Mouse (Mus musculus): ENCODE results near the gene Dnajb4. TPM values are rescaled to one million over a fixed set of nuclear protein-coding genes. Genes with fewer than 3 reads are reported as not detected.
"Not testable (repeated sequence)": the region's sequence is repeated elsewhere in the genome, so short reads cannot be mapped to it uniquely, and the experiment has no call there.

Gene Dnajb4
- polyA plus RNA-seq, 1 experiment from 2014 or later: 35.2 TPM

DNA sequence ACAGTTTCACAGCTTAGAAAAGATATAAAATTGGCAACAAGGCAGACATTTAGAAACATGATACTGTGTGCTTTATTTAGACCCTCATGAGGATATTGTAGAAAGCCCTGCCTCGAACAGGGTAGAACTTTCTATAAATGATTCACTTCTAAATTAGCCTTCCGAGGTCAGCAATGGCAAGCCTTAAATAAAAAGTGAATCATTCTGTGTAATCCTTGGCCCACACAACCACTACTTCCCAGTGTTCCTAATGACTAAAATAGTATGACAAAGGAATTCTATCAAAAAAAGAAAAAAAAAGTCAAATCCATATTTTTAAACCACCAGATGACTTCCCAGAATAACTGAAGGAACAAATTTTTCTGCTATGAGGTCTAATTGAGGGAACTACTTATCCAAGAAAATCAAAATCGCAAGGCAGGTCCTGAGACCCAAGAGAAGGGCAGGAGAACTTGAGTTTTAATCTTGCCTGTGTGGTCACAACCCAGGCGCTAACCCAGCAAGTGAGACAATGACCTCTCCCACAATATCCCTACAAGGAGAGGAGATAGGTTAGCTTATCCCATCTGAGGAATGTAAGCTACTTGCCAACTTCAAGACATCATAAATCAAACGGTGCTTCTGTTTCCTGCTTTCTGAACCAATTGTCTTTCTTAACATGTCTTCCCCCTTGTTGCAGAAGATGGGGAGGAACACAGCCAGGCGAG lies 67.0 kb downstream of the Dnajb4 start:
- ATAC-seq (ENCODE audit: low read depth): no peak

DNA sequence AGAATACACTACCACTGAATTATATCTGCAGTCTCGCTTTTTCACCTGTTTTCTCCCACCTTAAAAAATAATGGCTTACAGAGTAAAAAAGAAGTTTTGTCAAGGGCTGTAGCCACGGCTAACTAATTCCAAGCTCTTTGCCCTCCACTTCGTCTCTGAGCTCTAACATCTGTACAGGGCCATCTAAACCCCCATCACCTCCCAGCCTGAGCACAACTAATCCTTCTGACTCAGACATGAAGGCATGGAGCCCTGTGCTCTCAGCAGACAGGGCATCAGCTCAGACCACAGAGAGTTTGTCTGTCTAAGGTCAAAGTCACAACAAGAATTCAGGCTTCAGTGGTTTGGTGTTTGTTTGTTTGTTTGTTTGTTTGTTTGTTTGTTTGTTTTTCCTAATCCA lies 68.0 kb downstream of the Dnajb4 start:
- Histone ChIP-seq H3K27ac (no peak overlapping the region), H3K36me3 (no peaks in the 10 kb centered on the region), H3K27me3 (0 out of 2 replicates have a peak, but pooled peaks cover 4% of the 10 kb centered on the region), H3K4me1 (replicated peaks) (peaks cover 15% of the 10 kb centered on the region), H3K9ac (no peak overlapping the region), H3K4me3 (replicated peaks) (no peak overlapping the region), H3K9me3 (replicated peaks) (no peaks in the 10 kb centered on the region), H3K4me2 (no peak overlapping the region)
- DNase-seq (no peak), ATAC-seq (ENCODE audit: low read depth) (no peak)
- 73% methylated on average over 3 of the region's 3 CpGs for WGBS (ENCODE audit: insufficient replicate concordance)

More for the DNA sequence above, 67.0 kb downstream of the Dnajb4 start:
- no peak for DNase-seq
- no peak overlapping the region for H3K9ac ChIP-seq
- H3K36me3 ChIP-seq: no peaks in the 10 kb centered on the region
- peaks cover 19% of the 10 kb centered on the region for H3K4me1 ChIP-seq (replicated peaks)
- WGBS (ENCODE audit: insufficient replicate concordance): 45% methylated on average over 6 of the region's 6 CpGs
- 0 out of 2 replicates have a peak, but pooled peaks cover 4% of the 10 kb centered on the region for H3K27me3 ChIP-seq
- H3K9me3 ChIP-seq (replicated peaks): no peaks in the 10 kb centered on the region
- H3K4me3 ChIP-seq (replicated peaks): no peak overlapping the region
- no peak overlapping the region for H3K4me2 ChIP-seq
- no peak overlapping the region for H3K27ac ChIP-seq

DNA sequence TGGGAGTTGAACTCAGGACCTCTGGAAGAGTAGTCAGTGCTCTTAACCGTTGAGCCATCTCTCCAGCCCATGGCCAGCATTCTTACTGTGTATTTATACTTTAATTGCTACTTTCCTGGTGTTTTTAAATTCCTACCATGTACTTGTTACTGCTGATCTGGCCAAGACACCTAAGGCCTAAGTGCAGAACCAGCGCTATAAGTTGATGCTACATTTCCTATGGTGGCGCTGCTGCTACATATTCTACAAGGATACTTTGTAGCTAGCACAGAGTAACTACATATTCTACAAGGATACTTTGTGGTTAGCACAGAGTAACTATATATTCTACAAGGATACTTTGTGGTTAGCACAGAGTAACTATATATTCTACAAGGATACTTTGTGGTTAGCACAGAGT lies 70.8 kb downstream of the Dnajb4 start:
- 76% methylated on average over 3 of the region's 3 CpGs for WGBS (ENCODE audit: insufficient replicate concordance)
- not testable (repeated sequence) for H3K27me3 ChIP-seq; DNase-seq; H3K27ac ChIP-seq; H3K36me3 ChIP-seq; H3K4me3 ChIP-seq (replicated peaks); H3K4me1 ChIP-seq (replicated peaks); H3K4me2 ChIP-seq; H3K9me3 ChIP-seq (replicated peaks); H3K9ac ChIP-seq; ATAC-seq (ENCODE audit: low read depth)

DNA sequence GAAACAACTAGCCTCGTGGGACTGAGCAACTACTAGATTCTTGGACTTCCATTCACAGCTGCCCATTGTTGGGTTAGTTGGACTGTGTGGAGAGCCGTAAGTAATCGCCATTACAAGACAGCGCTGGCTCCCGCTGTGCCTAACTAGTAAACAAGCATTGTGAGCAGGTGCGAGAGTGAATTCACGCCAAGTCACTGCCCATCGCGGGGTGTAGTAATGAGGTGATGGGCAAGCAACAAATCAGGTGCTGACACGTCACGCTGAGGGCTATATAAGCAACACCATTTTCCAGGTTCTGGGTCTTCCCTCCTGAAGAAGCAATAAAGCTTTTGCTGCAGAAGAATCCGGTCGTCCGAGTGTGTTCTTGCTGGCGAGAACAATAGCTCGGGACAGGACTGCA lies 74.0 kb downstream of the Dnajb4 start:
- not testable (repeated sequence) for H3K27me3 ChIP-seq; DNase-seq; H3K27ac ChIP-seq; ATAC-seq (ENCODE audit: low read depth); H3K4me1 ChIP-seq (replicated peaks); H3K4me2 ChIP-seq; H3K36me3 ChIP-seq; H3K4me3 ChIP-seq (replicated peaks); H3K9ac ChIP-seq; H3K9me3 ChIP-seq (replicated peaks)
- 83% methylated on average over 16 of the region's 16 CpGs for WGBS (ENCODE audit: insufficient replicate concordance)

DNA sequence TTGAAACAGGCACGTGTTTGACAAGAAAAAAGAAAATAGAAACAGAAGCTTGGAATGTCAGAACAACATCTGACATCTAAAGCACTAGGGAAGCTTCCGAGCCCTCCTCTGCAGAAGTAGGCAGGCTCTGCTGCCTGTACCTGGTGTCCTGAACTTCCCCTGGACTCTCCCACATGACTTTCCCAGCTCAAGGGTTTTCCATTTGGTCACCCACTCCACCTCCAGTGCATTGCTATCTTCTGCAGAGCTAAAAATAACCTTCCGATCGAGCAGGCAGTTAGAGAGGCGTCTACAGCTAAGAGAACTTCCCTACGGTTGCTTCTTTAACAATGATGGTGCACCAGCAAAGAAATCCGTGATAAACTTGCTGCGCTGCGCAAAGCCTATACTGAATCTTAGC lies 76.5 kb downstream of the Dnajb4 start:
- DNase-seq (no peak), ATAC-seq (ENCODE audit: low read depth) (no peak)
- Histone ChIP-seq H3K9ac (no peak overlapping the region), H3K27me3 (peaks cover 5% of the 10 kb centered on the region; the same call in 1 of the 2 replicates), H3K4me1 (replicated peaks) (peaks cover 7% of the 10 kb centered on the region), H3K4me2 (no peak overlapping the region), H3K36me3 (no peaks in the 10 kb centered on the region), H3K9me3 (replicated peaks) (no peaks in the 10 kb centered on the region), H3K27ac (no peak overlapping the region), H3K4me3 (replicated peaks) (no peak overlapping the region)
- 29% methylated on average over 9 of the region's 9 CpGs for WGBS (ENCODE audit: insufficient replicate concordance)

DNA sequence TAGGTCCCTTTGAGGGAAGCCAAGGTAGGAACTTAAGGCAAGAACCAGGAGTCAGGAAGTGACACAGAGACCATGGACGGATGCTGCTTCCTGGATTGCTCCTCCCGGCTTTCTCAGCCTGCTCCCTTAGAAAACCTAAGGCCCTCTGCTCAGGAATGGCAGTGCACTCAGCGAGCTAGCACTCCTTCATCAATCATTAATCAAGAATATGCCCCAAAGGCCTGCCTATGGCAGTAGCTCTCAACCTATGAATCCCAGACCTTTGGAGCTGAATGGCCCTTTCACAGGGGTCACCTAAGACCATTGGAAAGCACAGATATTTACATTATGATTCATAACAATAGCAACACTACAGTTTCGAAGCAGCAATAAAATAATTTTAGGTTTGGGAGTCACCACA lies 79.1 kb downstream of the Dnajb4 start:
- DNase-seq (no peak), ATAC-seq (ENCODE audit: low read depth) (no peak)
- H3K27me3 ChIP-seq: peaks cover 10% of the 10 kb centered on the region; the same call in 1 of the 2 replicates
- no peak overlapping the region for H3K27ac ChIP-seq
- H3K4me3 ChIP-seq (replicated peaks): no peak overlapping the region
- no peak overlapping the region for H3K9ac ChIP-seq
- 71% methylated on average over 4 of the region's 4 CpGs for WGBS (ENCODE audit: insufficient replicate concordance)
- no peaks in the 10 kb centered on the region for H3K36me3 ChIP-seq
- H3K4me2 ChIP-seq: no peak overlapping the region
- H3K9me3 ChIP-seq (replicated peaks): no peaks in the 10 kb centered on the region
- H3K4me1 ChIP-seq (replicated peaks): peaks cover 11% of the 10 kb centered on the region

DNA sequence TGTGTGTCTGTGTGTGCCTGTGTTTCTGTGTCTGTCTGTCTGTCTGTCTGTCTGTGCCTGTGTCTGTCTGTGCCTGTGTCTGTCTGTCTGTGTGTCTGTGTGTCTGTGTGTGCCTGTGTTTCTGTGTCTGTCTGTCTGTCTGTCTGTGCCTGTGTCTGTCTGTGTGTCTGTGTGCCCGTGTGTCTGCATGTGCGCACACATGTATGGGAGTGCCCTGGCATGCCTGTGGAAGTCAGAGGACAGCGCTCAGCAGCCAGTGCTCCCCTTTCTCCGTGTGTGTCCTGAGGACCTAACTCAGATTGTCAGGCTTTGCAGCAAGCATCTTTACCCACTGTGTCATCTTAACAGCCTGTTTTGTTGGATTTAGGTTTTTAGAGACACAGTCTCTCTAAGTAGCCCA lies 80.7 kb downstream of the Dnajb4 start:
- WGBS (ENCODE audit: insufficient replicate concordance): 84% methylated on average over 4 of the region's 4 CpGs
- DNase-seq; H3K9ac ChIP-seq; ATAC-seq (ENCODE audit: low read depth); H3K27ac ChIP-seq; H3K36me3 ChIP-seq; H3K9me3 ChIP-seq (replicated peaks); H3K4me2 ChIP-seq; H3K4me3 ChIP-seq (replicated peaks): not testable (repeated sequence)
- Histone ChIP-seq H3K27me3 (peaks cover 10% of the 10 kb centered on the region; the same call in 1 of the 2 replicates), H3K4me1 (replicated peaks) (peaks cover 11% of the 10 kb centered on the region)

DNA sequence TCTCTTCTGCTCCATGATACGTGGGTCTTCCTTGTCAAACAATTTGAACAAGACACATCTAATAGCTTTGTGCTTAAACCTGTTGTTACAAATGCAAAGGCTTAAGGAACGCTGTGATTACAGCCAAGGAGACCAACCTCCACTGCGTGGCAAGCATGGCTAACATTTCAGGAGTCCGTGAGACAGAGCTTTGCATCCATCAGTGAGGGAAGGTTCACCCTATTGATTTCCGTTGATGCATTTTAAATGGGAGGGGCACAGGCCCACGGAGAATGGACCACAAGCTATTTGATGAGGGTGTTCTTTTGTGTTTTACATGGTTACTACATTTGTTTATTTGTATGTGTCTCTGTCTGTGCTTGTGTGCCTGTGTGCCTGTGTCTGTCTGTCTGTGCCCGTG lies 81.5 kb downstream of the Dnajb4 start:
- Histone ChIP-seq H3K27me3 (peaks cover 10% of the 10 kb centered on the region; the same call in 1 of the 2 replicates), H3K4me2 (no peak overlapping the region), H3K9ac (no peak overlapping the region), H3K9me3 (replicated peaks) (no peaks in the 10 kb centered on the region), H3K36me3 (no peaks in the 10 kb centered on the region), H3K4me1 (replicated peaks) (peaks cover 15% of the 10 kb centered on the region), H3K4me3 (replicated peaks) (no peak overlapping the region), H3K27ac (no peak overlapping the region)
- DNase-seq (no peak), ATAC-seq (ENCODE audit: low read depth) (no peak)
- 73% methylated on average over 7 of the region's 7 CpGs for WGBS (ENCODE audit: insufficient replicate concordance)

Other genes starting within 250 kb of the Dnajb4 start
- gene Gipc2, start 44.1 kb downstream of the Dnajb4 start, polyA plus RNA-seq (2015; fragmentation: Nextera tagmentation; extraction: Ambion mirVana): 12.3 and 21.0 TPM in 2 replicates
- 99.4 and 128 TPM in 2 replicates for gene Fubp1, start 120 bp upstream of the Dnajb4 start, polyA plus RNA-seq (2015; fragmentation: Nextera tagmentation; extraction: Ambion mirVana)
- 1.6 and 1.8 TPM in 2 replicates for gene Nexn, start 56.0 kb upstream of the Dnajb4 start, polyA plus RNA-seq (2015; fragmentation: Nextera tagmentation; extraction: Ambion mirVana)
- 4.3 and 4.7 TPM in 2 replicates for gene Miga1, start 130.1 kb upstream of the Dnajb4 start, polyA plus RNA-seq (2015; fragmentation: Nextera tagmentation; extraction: Ambion mirVana)
- 19.5 and 28.1 TPM in 2 replicates for gene Usp33, start 136.2 kb upstream of the Dnajb4 start, polyA plus RNA-seq (2015; fragmentation: Nextera tagmentation; extraction: Ambion mirVana)
- gene Zzz3, start 185.2 kb upstream of the Dnajb4 start, polyA plus RNA-seq (2015; fragmentation: Nextera tagmentation; extraction: Ambion mirVana): 16.3 and 21.2 TPM in 2 replicates

All from liver, embryonic 13.5 days (tissue).